Mouse (Mus musculus): Measurements from ENCODE around the gene Btbd35f28.
"Not testable (repeated sequence)": the region's sequence is repeated elsewhere in the genome, so short reads cannot be mapped to it uniquely, and the experiment has no call there.

The Btbd35f28 gene

DNA sequence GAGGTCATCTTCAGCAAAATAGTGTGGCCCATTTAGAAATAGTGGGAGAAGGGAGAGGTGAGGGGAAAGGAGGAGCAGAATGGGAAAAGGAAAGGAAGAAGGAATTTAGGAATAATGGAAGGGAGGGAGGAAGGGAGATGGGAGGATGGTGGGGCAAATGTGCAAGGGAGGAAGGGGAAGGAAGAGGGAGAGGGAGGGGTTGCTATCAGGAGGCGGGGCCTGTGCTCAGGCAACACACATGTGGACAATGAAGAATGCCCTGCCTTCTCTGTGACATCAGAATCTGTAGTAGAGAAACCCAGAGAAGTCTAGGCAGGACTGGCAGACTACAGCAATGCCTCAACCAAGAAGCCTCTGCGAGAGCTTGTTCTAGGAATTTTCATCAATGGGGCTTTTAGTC, at the start of gene Btbd35f28:
Btbd35f28 (plus strand) TSS at position 301 of the 400 bp plus-strand sequence.
- not testable (repeated sequence) for DNase-seq (ENCODE audit: low spot score)
